Mouse (Mus musculus) B cell, adult 2 months (primary cell): ENCODE measurements around the gene Lhfpl5.

Source experiments
- DNase-seq, 2 experiments: peaks; one replicate each; pipeline ENCODE4 v3.0.0; 2022

Lhfpl5 gene

DNA sequence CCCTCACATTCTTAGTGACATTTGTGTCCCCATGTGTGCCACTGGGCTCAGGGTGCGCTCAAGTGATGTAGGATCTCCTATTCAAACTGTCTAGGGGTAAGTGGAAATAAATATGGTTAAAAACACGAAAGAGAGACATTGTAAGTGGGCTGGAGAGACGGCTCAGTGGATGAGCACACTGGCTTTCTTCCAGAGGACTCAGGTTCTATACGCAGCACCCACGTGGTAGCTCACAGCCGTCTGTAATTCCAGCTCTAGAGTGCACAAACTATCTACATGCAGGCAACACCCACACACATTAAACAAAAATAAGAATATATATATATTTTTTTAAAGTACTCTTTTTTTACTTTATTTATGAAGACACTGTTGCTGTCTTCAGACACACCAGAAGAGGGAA is 2.5 kb upstream of the Lhfpl5 start:
- no peak for DNase-seq

DNA sequence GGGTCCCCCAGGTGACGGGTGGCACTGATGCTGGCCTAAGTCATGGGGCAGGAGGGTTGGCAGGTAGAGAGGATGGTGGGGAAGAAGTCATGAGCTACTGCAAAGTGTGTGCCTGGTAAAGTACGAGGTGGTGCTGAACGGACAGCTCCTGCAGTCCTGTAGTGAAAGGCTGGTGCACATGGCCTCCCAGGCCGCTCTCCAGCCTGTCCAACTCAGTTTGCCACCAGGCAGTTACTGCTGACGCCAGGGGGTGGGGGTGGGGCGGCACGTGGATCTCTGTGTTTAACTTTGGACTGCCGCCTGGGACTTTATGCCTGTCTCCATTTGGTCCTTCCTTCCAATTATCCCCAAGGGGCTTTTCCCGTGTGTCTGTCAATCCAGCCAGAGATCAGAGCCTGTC is 5.0 kb downstream of the Lhfpl5 start:
- peak; percentile 58 to 59 for DNase-seq

GRCm38 (mm10) chr17:28581056-28581455 is 5.6 kb downstream of the Lhfpl5 start:
- DNase-seq = no peak

DNA sequence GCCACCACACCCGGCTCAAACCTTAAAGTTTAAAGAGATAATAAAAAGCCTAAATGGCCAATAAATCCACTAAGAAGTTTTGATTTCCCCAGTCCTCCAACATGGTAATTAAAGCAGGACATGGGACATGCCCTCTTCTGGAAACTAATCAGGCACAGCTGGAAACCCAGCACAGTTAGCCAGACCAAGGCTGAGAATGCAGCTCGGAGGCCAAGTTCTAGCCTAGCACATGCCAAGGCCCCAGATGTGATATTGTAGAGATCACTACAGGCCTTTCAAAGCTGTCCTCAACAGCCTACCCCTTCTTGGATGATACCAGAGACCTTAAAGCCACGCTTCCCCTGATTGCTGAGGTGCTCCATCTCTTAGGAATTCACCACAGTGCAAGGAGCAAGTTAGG is 11.1 kb downstream of the Lhfpl5 start:
- DNase-seq = no peak

DNA sequence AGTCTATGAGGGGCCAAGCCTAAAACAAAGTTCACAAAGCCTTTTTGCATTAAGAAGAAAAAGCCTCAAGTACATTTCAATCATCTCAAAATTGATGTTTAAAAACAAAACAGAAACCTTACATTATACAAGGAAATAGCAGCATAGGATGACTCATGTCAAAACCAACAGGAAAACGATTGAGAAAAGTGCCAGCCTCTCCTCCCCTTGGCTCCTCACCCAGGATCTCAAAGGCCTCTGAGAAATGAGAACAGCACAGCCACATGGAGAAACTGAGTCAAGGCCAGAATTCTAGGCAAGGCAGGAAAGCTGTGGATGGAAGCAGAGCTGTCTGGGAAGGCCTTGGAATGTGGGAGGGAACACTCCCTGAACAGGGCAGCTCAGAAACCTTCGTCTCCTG is 13.2 kb downstream of the Lhfpl5 start:
- no peak for DNase-seq

- DNase-seq = no peak
Observed at GRCm38 (mm10) chr17:28590596-28590995, 15.2 kb downstream of the Lhfpl5 start.

DNA sequence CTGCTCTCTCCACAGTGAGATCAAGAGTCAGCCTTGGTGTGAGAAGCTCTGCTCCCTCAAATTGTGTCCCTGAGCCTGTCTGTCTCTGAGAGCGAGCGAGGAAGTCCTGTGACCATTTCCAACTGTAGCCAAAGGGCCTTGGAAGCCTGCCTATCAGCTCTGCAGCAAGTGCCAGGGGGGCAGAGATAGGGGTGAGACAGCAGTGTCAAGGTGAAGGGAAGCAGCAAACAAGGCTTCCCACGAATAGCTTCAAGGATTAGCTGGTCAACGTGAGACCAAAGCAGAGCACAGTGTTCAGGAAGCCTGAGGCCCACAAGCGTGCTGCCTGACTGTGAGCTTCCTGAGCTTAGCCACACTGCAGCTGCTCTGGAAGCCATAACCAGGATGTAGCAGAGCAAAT is 16.0 kb downstream of the Lhfpl5 start:
- no peak for DNase-seq

DNA sequence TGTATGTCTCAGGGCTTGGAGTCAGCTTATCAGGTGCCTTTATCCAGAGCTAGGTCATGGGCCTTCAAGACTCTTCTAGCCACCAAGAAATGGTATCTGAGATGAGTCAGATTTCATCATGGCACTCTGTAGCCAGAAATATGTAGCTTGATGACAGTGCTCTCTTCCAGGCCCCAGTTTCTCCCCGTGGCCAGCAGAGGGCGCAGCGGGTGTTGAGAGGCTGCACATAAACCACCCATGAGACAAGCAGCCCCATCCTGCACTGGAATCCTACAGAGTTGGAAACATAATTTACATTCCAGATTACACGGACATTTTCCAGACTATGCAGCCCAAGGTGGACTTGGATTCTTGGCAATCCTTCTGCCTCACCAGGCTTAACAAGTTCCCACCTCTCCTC is 17.6 kb downstream of the Lhfpl5 start:
- peak; percentile 82 for DNase-seq

DNA sequence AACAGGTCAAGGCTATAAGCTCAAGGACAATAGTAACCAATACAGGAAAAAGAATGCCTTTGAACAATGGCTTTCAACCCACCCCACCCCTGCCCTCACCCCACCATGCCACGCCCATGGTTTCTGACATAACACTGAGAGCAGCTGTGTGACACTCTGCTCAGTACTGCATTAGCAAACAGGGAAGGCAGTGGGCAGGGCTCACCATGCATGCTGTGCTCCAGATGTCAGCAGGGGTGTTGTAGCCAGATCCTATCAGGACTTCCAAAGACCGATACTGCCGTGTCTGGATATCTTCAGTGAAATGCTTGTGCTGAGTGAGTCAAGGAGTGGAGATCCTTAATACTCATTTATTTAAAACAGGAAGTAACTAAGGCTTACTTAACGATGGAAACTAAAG is 18.5 kb downstream of the Lhfpl5 start:
- no peak for DNase-seq

DNA sequence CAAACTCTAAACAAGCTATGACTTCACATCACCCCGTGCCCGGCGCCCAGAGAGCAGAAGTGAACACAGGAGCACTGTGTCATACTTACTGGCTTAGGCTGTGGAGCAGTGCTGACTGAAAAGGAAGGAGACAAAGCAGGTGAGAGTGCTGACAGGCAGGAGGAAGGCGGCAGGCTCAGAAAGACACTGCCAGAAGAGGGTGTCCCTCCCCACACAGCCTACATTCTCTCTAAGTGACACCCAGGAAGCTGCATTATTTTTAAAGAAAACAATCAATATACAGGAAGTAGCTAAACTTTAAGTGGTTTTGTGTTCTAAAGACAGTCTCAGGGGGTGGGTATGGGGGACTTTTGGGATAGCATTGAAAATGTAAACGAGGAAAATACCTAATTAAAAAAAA is 25.3 kb downstream of the Lhfpl5 start:
- DNase-seq = no peak

- no peak for DNase-seq
Observed at GRCm38 (mm10) chr17:28601557-28602250, 26.3 kb downstream of the Lhfpl5 start.

GRCm38 (mm10) chr17:28609543-28609942 is 34.1 kb downstream of the Lhfpl5 start:
- DNase-seq = no peak

- no peak for DNase-seq
Observed at GRCm38 (mm10) chr17:28612603-28613002, 37.2 kb downstream of the Lhfpl5 start.

DNA sequence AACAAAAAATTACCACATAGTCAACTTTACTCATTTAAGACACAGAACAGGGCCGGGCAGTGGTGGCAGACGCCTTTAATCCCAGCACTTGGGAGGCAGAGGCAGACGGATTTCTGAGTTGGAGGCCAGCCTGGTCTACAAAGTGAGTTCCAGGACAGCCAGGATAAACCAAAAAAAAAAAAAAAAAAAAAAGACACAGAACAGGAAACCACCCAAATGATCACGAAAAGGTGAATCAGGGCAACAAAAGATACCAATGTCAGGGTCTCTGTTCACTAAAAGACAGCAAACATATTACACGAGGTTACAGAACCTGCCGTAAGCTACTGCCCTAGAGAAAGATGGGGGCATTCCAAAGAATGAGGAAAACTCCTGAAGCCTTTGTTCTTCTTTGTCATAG is 37.7 kb downstream of the Lhfpl5 start:
- DNase-seq = no peak

DNA sequence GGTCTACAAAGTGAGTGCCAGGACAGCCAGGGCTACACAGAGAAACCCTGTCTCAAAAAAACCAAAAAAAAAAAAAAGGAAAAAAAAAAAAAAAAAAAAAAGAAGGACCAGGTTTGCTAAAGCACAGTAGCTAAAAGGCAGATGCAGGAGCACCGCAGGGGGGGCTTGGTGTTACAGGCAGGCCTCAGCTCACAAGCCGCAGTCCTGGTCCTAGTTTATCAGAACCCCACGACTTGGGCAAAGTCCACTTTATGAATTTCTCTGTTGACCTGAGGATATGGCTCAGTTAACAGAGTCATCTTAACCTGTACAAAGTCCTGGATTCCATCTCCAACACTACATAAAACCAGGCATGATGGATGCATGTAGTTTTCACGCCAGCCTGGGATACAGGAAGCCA is 39.9 kb downstream of the Lhfpl5 start:
- no peak for DNase-seq

DNA sequence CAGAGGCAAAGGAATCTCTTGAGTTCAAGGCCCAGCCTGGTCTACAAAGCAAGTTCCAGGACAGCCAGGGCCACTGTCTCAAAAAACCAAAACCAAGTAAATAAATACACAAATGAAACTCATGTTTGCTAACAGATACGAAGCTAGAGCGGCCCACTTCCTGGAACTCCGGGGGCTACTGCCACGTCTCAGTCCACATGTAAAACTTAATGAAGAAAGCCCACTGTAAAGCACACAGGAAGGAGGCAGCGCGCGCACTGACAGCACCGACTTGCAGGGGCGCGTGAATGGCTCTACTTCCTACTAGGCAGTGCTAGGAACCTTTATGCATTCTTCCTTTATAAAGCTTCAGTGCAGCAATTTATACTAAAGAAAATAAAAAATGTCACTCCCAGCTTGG is 42.2 kb downstream of the Lhfpl5 start:
- DNase-seq = no peak

GRCm38 (mm10) chr17:28618124-28618523 is 42.7 kb downstream of the Lhfpl5 start:
- no peak for DNase-seq

DNA sequence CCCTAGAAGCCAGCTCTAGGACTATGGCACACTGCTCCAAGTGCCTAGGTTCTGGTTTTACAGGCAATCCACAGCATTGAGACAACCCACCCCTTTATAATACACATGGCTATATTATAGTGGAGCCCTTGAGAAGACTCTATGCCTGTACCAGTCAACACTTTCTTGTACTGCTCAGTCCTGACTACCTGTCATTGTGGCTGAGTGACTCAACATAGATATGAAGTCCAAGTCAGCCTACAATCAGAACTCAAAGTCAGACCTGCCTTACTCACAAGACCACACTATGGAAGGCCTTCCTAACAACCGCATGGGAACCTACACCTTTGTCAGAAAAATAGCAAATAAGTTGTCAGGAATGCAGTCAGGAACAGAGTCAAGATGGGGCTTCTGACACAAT is 43.3 kb downstream of the Lhfpl5 start:
- DNase-seq = no peak

- peak; percentile 49 to 54 for DNase-seq
Observed at GRCm38 (mm10) chr17:28621381-28622299, 46.2 kb downstream of the Lhfpl5 start.

- DNase-seq = peak; percentile 83 to 86
Observed at GRCm38 (mm10) chr17:28622300-28622759, 46.9 kb downstream of the Lhfpl5 start, which contains the start of gene Srpk1. TSS of gene Srpk1 (minus strand) at chr17:28622709.

DNA sequence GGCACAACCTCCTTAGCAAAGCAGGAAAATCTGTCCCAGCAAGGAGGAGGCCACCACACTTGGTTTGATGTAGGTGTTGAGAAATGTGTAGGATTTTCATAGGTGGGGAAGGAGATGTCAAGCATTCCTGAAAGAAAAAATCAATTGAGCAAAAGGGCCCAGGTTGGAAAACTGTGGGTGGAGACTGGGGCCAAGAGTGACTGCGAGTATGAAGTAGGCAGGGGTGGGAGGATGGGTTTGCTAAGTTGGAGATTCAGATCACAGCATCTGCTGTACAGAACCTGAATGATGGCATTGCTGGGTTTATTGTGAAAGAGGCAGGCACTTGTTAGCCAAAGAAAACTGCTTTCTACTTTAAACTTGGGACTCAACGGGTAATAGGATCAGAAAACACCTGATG is 49.4 kb downstream of the Lhfpl5 start:
- no peak for DNase-seq

- no peak for DNase-seq
Observed at GRCm38 (mm10) chr17:28625327-28625726, 49.9 kb downstream of the Lhfpl5 start.

- DNase-seq = no peak
Observed at GRCm38 (mm10) chr17:28626937-28627336, 51.5 kb downstream of the Lhfpl5 start.
